Mouse (Mus musculus): Measurements from ENCODE around the gene Hivep3. TPM values are rescaled to one million over a fixed set of nuclear protein-coding genes. Genes with fewer than 3 reads are reported as not detected.

The Hivep3 gene
- polyA plus RNA-seq, 1 experiment = 0.54 TPM

- H3K4me3 ChIP-seq = no peak overlapping the region
- TF ChIP-seq MYOG (IDR thresholded peaks at IDR 0.05; ENCODE audit: control insufficient read depth in 1 of 3, insufficient read depth in 1 of 3, insufficient read length in 2 of 3, low read depth in 2 of 3) (no peak), MAX (IDR thresholded peaks at IDR 0.05; ENCODE audit: low read depth) (no peak), REST (IDR thresholded peaks at IDR 0.05; ENCODE audit: insufficient read depth, insufficient read length) (no peak), MYOD1 (IDR thresholded peaks at IDR 0.05; ENCODE audit: control insufficient read depth in 1 of 3, insufficient read length in 2 of 3, low read depth in 2 of 3) (no peak), E2F4 (IDR thresholded peaks at IDR 0.05; ENCODE audit: insufficient read depth) (no peak), POLR2A (IDR thresholded peaks at IDR 0.05; ENCODE audit: insufficient read length, low read depth) (no peak), TCF12 (IDR thresholded peaks at IDR 0.05; ENCODE audit: insufficient read depth, poor library complexity, severe bottlenecking) (no peak), POLR2AphosphoS2 (IDR thresholded peaks at IDR 0.05; ENCODE audit: insufficient read length, low read depth) (no peak), CEBPB (IDR thresholded peaks at IDR 0.05; ENCODE audit: insufficient read depth, poor library complexity, severe bottlenecking) (no peak), USF1 (IDR thresholded peaks at IDR 0.05; ENCODE audit: low read depth) (no peak), TCF3 (IDR thresholded peaks at IDR 0.05; ENCODE audit: insufficient read length, low read depth) (no peak)
Observed at GRCm38 (mm10) chr4:119948406-119948805, 214.8 kb downstream of the Hivep3 start.

GRCm38 (mm10) chr4:119948922-119949614, 215.5 kb downstream of the Hivep3 start:
- Histone ChIP-seq H3ac (ENCODE audit: control insufficient read depth, insufficient read length) (no peak overlapping the region), H3K36me3 (ENCODE audit: control insufficient read depth, insufficient read depth) (no peaks in the 10 kb centered on the region), H3K4me3 (no peak overlapping the region), H3K27me3 (ENCODE audit: control insufficient read depth, insufficient read depth, insufficient read length) (no peaks in the 10 kb centered on the region), H3K79me2 (ENCODE audit: control insufficient read depth, insufficient read depth) (no peaks in the 10 kb centered on the region), H3K4me2 (ENCODE audit: low read depth) (no peak overlapping the region)
- TF ChIP-seq REST (IDR thresholded peaks at IDR 0.05; ENCODE audit: insufficient read depth, insufficient read length) (no peak), MYOD1 (IDR thresholded peaks at IDR 0.05; ENCODE audit: control insufficient read depth in 1 of 3, insufficient read length in 2 of 3, low read depth in 2 of 3) (peak in 2 of 3 experiments; percentile 77 to 81), MYOG (IDR thresholded peaks at IDR 0.05; ENCODE audit: control insufficient read depth in 1 of 3, insufficient read depth in 1 of 3, insufficient read length in 2 of 3, low read depth in 2 of 3) (peak in 1 of 3 experiments; percentile 28)

More at GRCm38 (mm10) chr4:119948406-119948805, 214.8 kb downstream of the Hivep3 start:
- Histone ChIP-seq H3K36me3 (ENCODE audit: control insufficient read depth, insufficient read depth) (no peaks in the 10 kb centered on the region), H3K27me3 (ENCODE audit: control insufficient read depth, insufficient read depth, insufficient read length) (no peaks in the 10 kb centered on the region), H3K4me2 (ENCODE audit: low read depth) (no peak overlapping the region), H3K79me2 (ENCODE audit: control insufficient read depth, insufficient read depth) (no peaks in the 10 kb centered on the region), H3ac (ENCODE audit: control insufficient read depth, insufficient read length) (no peak overlapping the region)

- no peak overlapping the region for H3K4me3 ChIP-seq
- no peak overlapping the region for H3ac ChIP-seq (ENCODE audit: control insufficient read depth, insufficient read length)
- H3K4me2 ChIP-seq (ENCODE audit: low read depth) = no peak overlapping the region
- no peaks in the 10 kb centered on the region for H3K27me3 ChIP-seq (ENCODE audit: control insufficient read depth, insufficient read depth, insufficient read length)
- TF ChIP-seq TCF3 (IDR thresholded peaks at IDR 0.05; ENCODE audit: insufficient read length, low read depth) (no peak), TCF12 (IDR thresholded peaks at IDR 0.05; ENCODE audit: insufficient read depth, poor library complexity, severe bottlenecking) (no peak), SRF (IDR thresholded peaks at IDR 0.05; ENCODE audit: control insufficient read depth, insufficient read length, low read depth) (no peak), REST (IDR thresholded peaks at IDR 0.05; ENCODE audit: insufficient read depth, insufficient read length) (no peak), CEBPB (IDR thresholded peaks at IDR 0.05; ENCODE audit: insufficient read depth, poor library complexity, severe bottlenecking) (no peak), USF1 (IDR thresholded peaks at IDR 0.05; ENCODE audit: low read depth) (no peak), MAX (IDR thresholded peaks at IDR 0.05; ENCODE audit: low read depth) (no peak), MYOD1 (IDR thresholded peaks at IDR 0.05; ENCODE audit: control insufficient read depth in 1 of 3, insufficient read length in 2 of 3, low read depth in 2 of 3) (no peak), POLR2AphosphoS2 (IDR thresholded peaks at IDR 0.05; ENCODE audit: insufficient read length, low read depth) (no peak), POLR2A (IDR thresholded peaks at IDR 0.05; ENCODE audit: insufficient read length, low read depth) (no peak), MYOG (IDR thresholded peaks at IDR 0.05; ENCODE audit: control insufficient read depth in 1 of 3, insufficient read depth in 1 of 3, insufficient read length in 2 of 3, low read depth in 2 of 3) (no peak), E2F4 (IDR thresholded peaks at IDR 0.05; ENCODE audit: insufficient read depth) (no peak)
- no peaks in the 10 kb centered on the region for H3K36me3 ChIP-seq (ENCODE audit: control insufficient read depth, insufficient read depth)
- no peaks in the 10 kb centered on the region for H3K79me2 ChIP-seq (ENCODE audit: control insufficient read depth, insufficient read depth)
Observed at GRCm38 (mm10) chr4:119950181-119950580, 216.6 kb downstream of the Hivep3 start.

- H3K79me2 ChIP-seq (ENCODE audit: control insufficient read depth, insufficient read depth) = no peaks in the 10 kb centered on the region
- TF ChIP-seq MYOD1 (IDR thresholded peaks at IDR 0.05; ENCODE audit: control insufficient read depth in 1 of 3, insufficient read length in 2 of 3, low read depth in 2 of 3) (no peak), POLR2AphosphoS2 (IDR thresholded peaks at IDR 0.05; ENCODE audit: insufficient read length, low read depth) (no peak), TCF12 (IDR thresholded peaks at IDR 0.05; ENCODE audit: insufficient read depth, poor library complexity, severe bottlenecking) (no peak), TCF3 (IDR thresholded peaks at IDR 0.05; ENCODE audit: insufficient read length, low read depth) (no peak), MYOG (IDR thresholded peaks at IDR 0.05; ENCODE audit: control insufficient read depth in 1 of 3, insufficient read depth in 1 of 3, insufficient read length in 2 of 3, low read depth in 2 of 3) (no peak), USF1 (IDR thresholded peaks at IDR 0.05; ENCODE audit: low read depth) (no peak), REST (IDR thresholded peaks at IDR 0.05; ENCODE audit: insufficient read depth, insufficient read length) (no peak), CEBPB (IDR thresholded peaks at IDR 0.05; ENCODE audit: insufficient read depth, poor library complexity, severe bottlenecking) (no peak)
- H3K4me3 ChIP-seq = no peak overlapping the region
- H3K4me2 ChIP-seq (ENCODE audit: low read depth) = no peak overlapping the region
- H3K36me3 ChIP-seq (ENCODE audit: control insufficient read depth, insufficient read depth) = no peaks in the 10 kb centered on the region
- no peak overlapping the region for H3ac ChIP-seq (ENCODE audit: control insufficient read depth, insufficient read length)
- no peaks in the 10 kb centered on the region for H3K27me3 ChIP-seq (ENCODE audit: control insufficient read depth, insufficient read depth, insufficient read length)
Observed at GRCm38 (mm10) chr4:119951081-119951480, 217.5 kb downstream of the Hivep3 start.

GRCm38 (mm10) chr4:119955008-119955407, 221.4 kb downstream of the Hivep3 start:
- H3ac ChIP-seq (ENCODE audit: control insufficient read depth, insufficient read length) = no peak overlapping the region
- TF ChIP-seq CEBPB (IDR thresholded peaks at IDR 0.05; ENCODE audit: insufficient read depth, poor library complexity, severe bottlenecking) = peak; percentile 63; the same call in 1 of the 2 replicates
- TF ChIP-seq TCF3 (IDR thresholded peaks at IDR 0.05; ENCODE audit: insufficient read length, low read depth) = no peak
- no peaks in the 10 kb centered on the region for H3K36me3 ChIP-seq (ENCODE audit: control insufficient read depth, insufficient read depth)
- no peaks in the 10 kb centered on the region for H3K79me2 ChIP-seq (ENCODE audit: control insufficient read depth, insufficient read depth)
- H3K27me3 ChIP-seq (ENCODE audit: control insufficient read depth, insufficient read depth, insufficient read length) = no peaks in the 10 kb centered on the region
- H3K4me2 ChIP-seq (ENCODE audit: low read depth) = no peak overlapping the region
- H3K4me3 ChIP-seq = no peak overlapping the region

Measured in myocyte (in vitro differentiated cells).